Mouse (Mus musculus): ENCODE measurements around the gene Polq. TPM values are rescaled to one million over a fixed set of nuclear protein-coding genes. Genes with fewer than 3 reads are reported as not detected.
"Not testable (repeated sequence)": the region's sequence is repeated elsewhere in the genome, so short reads cannot be mapped to it uniquely, and the experiment has no call there.

The Polq gene
- total RNA-seq, 2 experiments from 2014 or later, result 0.20 to 0.45 TPM

GRCm38 (mm10) chr16:37094169-37094833, 82.7 kb downstream of the Polq start:
- DNase-seq (ENCODE audit: low spot score in 2 of 2), result no peak

GRCm38 (mm10) chr16:37108763-37109162, 97.2 kb downstream of the Polq start:
- no peak for DNase-seq (ENCODE audit: low spot score in 2 of 2)

GRCm38 (mm10) chr16:37109285-37109684, 97.7 kb downstream of the Polq start:
- DNase-seq (ENCODE audit: low spot score in 2 of 2), result peak in 1 of 2 experiments; percentile 29

DNA sequence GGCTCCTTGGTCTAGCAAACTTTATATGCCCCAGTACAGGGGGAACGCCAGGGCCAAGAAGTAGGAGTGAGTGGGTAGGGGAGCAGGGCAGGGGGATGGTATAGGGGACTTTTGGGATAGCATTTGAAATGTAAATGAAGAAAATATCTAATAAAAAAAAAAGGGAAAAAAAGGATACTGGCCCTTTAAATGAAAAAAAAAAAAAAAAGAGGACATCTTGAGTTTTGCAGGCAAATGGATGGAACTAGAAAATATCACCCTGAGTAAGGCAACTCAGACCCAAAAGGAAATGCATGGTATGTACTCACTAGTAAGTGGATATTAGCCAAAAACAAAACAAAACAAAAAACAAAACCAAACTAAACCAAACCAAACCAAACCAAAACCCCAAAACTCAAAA, 113.6 kb downstream of the Polq start:
- DNase-seq (ENCODE audit: low spot score in 2 of 2), result not testable (repeated sequence)

Other genes with a start within 250 kb of the Polq start
- gene Slc15a2, start 226.8 kb upstream of the Polq start, total RNA-seq (2021), result 1 to 10 TPM; 4.0 to 6.2 TPM
- gene Iqcb1, start 183.4 kb upstream of the Polq start, total RNA-seq (2021), result 10 to 100 TPM; 16.2 to 20.3 TPM
- 1 to 10 TPM; 2.0 to 2.8 TPM for gene Eaf2, start 136.8 kb upstream of the Polq start, total RNA-seq (2021)
- 10 to 100 TPM; 59.5 to 80.9 TPM for gene Golgb1, start 136.6 kb upstream of the Polq start, total RNA-seq (2021)
- gene Hcls1, start 76.8 kb upstream of the Polq start, total RNA-seq (2021), result 10 to 100 TPM; 11.0 to 15.0 TPM
- under 1 TPM; 0.13 to 0.38 TPM for gene Fbxo40, start 21.3 kb upstream of the Polq start, total RNA-seq (2021)

Measured in adrenal gland, adult 18-20 months (tissue).